Mouse (Mus musculus) olfactory bulb, adult 2 months (tissue): ENCODE measurements around the gene Gm17581.

Experiments used
- CTCF ChIP-seq: fragments of 200-500 bp; IDR thresholded peaks from 2 replicates; pipeline ENCODE4 v1.5.1; 2012; ENCODE audit warnings: low read depth, mild to moderate bottlenecking, low read length, moderate library complexity; ENCODE audit not compliant: insufficient read depth
- POLR2A ChIP-seq: fragments of 200-500 bp; IDR thresholded peaks from 2 replicates; pipeline ENCODE4 v1.6.1; 2012; ENCODE audit warnings: mild to moderate bottlenecking, low read depth, low read length, moderate library complexity; ENCODE audit not compliant: insufficient read depth

GRCm38 (mm10) chr2:155773664-155774063 is 38.0 kb upstream of the Gm17581 start:
- no peak for TF ChIP-seq POLR2A
- no peak for TF ChIP-seq CTCF
